8 mouse cellular contexts compared by ENCODE assay signal in genomic region chr4:151108028-151108771, GRCm38 (mm10). TPM values are rescaled to one million over a fixed set of nuclear protein-coding genes. Genes with fewer than 3 reads are reported as not detected.
DNase-seq lines count a peak whose midpoint lies in the region; ATAC-seq and TF ChIP-seq lines count a peak whose summit lies in the region.

No protein-coding gene starts in this region.

- H3K36me3 ChIP-seq in hindbrain, embryonic 11.5 days (ENCODE audit: control insufficient read depth, insufficient read depth, low read length) = no peaks in the 10 kb centered on the region
- H3K36me3 ChIP-seq in lung, embryonic 16.5 days (ENCODE audit: control insufficient read depth, insufficient read depth, low read length) = no peaks in the 10 kb centered on the region
- no peaks in the 10 kb centered on the region for H3K36me3 ChIP-seq in thymus, adult 2 months (ENCODE audit: control insufficient read depth, insufficient read depth, low read length)

- H3K9me3 ChIP-seq in hindbrain, embryonic 11.5 days (ENCODE audit: control insufficient read depth, low read length) = no peaks in the 10 kb centered on the region
- no peaks in the 10 kb centered on the region for H3K9me3 ChIP-seq in lung, embryonic 16.5 days (ENCODE audit: control insufficient read depth, low read length)

- under 1% methylated on average over 75 of the region's 101 CpGs for WGBS in hindbrain, embryonic 11.5 days
- WGBS in lung, embryonic 16.5 days = under 1% methylated on average over 75 of the region's 101 CpGs
- 2% methylated on average over 101 of the region's 101 CpGs for WGBS in thymus, adult 2 months

- ATAC-seq in Patski = peak; percentile 91
- peak; percentile 99 for ATAC-seq in hindbrain, embryonic 11.5 days (ENCODE audit: low FRiP score)
- ATAC-seq in lung, embryonic 16.5 days (ENCODE audit: low read depth) = peak; percentile 100

- TF ChIP-seq CTCF in Patski (IDR thresholded peaks at IDR 0.05) = no peak
- no peak for TF ChIP-seq CTCF in thymus, adult 2 months (IDR thresholded peaks at IDR 0.05; ENCODE audit: borderline replicate concordance, control insufficient read depth, extremely low read depth, insufficient read depth, low read length, poor library complexity)

- peak overlapping the region; percentile 93 for H3K4me2 ChIP-seq in hindbrain, embryonic 11.5 days (replicated peaks; ENCODE audit: low read depth, low read length)
- peak overlapping the region; percentile 92 for H3K4me2 ChIP-seq in lung, embryonic 16.5 days (ENCODE audit: low read depth, low read length)

- peak overlapping the region; percentile 87 for H3K4me3 ChIP-seq in hindbrain, embryonic 11.5 days (ENCODE audit: low read depth, low read length)
- peak overlapping the region; percentile 65 for H3K4me3 ChIP-seq in lung, embryonic 16.5 days (ENCODE audit: low read length)
- peak overlapping the region; percentile 31 for H3K4me3 ChIP-seq in thymus, adult 2 months (ENCODE audit: control insufficient read depth, insufficient read depth, low read length)

- POLR2A ChIA-PET in Patski (lab: Charles Lee) = no interaction called here

- TF ChIP-seq POLR2A in thymus, adult 2 months (IDR thresholded peaks at IDR 0.05; ENCODE audit: control insufficient read depth, extremely low read depth, insufficient read depth, low read length, poor library complexity) = no peak

- CTCF ChIA-PET in Patski (lab: Charles Lee) = interaction anchor here (1.9 kb wide), 1 partner anchor 32 kb away, joined by 5 read pairs; no protein-coding TSS in a partner anchor

- peak overlapping the region; percentile 90 for H3K9ac ChIP-seq in hindbrain, embryonic 11.5 days (ENCODE audit: low read depth, low read length)
- H3K9ac ChIP-seq in lung, embryonic 16.5 days (ENCODE audit: low read length) = peak overlapping the region; percentile 66

- no peaks in the 10 kb centered on the region; the same call in none of the 2 replicates for H3K4me1 ChIP-seq in hindbrain, embryonic 11.5 days (replicated peaks; ENCODE audit: control insufficient read depth, insufficient read depth, low read length)
- peaks cover 13% of the 10 kb centered on the region for H3K4me1 ChIP-seq in lung, embryonic 16.5 days (replicated peaks; ENCODE audit: control insufficient read depth, insufficient read depth, low read length)
- H3K4me1 ChIP-seq in thymus, adult 2 months (replicated peaks; ENCODE audit: control insufficient read depth, insufficient read depth, low read length) = peaks cover 7% of the 10 kb centered on the region

- peak overlapping the region; percentile 93 for H3K27ac ChIP-seq in hindbrain, embryonic 11.5 days (ENCODE audit: low read depth, low read length)
- H3K27ac ChIP-seq in lung, embryonic 16.5 days (ENCODE audit: low read length) = no peak overlapping the region
- no peak overlapping the region for H3K27ac ChIP-seq in thymus, adult 2 months (ENCODE audit: control insufficient read depth, insufficient read depth, low read length)

- in situ Hi-C loops in Patski (cut with MboI; ENCODE audit: low pct_unique_long_range_greater_than_20kb) = no loop called here

- peak; percentile 1 for DNase-seq in Patski (ENCODE audit: low read depth, low spot score)
- peak; percentile 93 for DNase-seq in cerebellum, adult 9-11 months
- peak; percentile 80 to 81 for DNase-seq in frontal cortex, postnatal 14 days (ENCODE audit: low spot score in 2 of 2)
- peak; percentile 95 for DNase-seq in hindbrain, embryonic 11.5 days (ENCODE audit: low spot score)
- peak; percentile 86 to 92 for DNase-seq in layer of hippocampus, postnatal 14 days (ENCODE audit: low spot score in 2 of 2)
- DNase-seq in ovary, postnatal 14 days (ENCODE audit: low spot score) = peak; percentile 90
- DNase-seq in thymus, adult 2 months = peak; percentile 40

- peaks cover 18% of the 10 kb centered on the region for H3K27me3 ChIP-seq in Patski
- H3K27me3 ChIP-seq in hindbrain, embryonic 11.5 days (ENCODE audit: control insufficient read depth, insufficient read depth, low read length) = peaks cover 3% of the 10 kb centered on the region
- H3K27me3 ChIP-seq in lung, embryonic 16.5 days (ENCODE audit: control insufficient read depth, insufficient read depth, low read depth, low read length) = peaks cover 48% of the 10 kb centered on the region
- H3K27me3 ChIP-seq in thymus, adult 2 months (ENCODE audit: control insufficient read depth, insufficient read depth, low read length) = peaks cover 3% of the 10 kb centered on the region; the same call in 1 of the 2 replicates

RNA-seq across cellular contexts. Expression of gene Gm13090, which starts 18.8 kb away (rescaled TPM):
- not detected for polyA plus RNA-seq in Patski (2021)
- 0.21 and 0.56 TPM in 2 replicates for polyA plus RNA-seq in hindbrain, embryonic 11.5 days (2014; fragmentation: Nextera tagmentation; extraction: Ambion mirVana)
- not detected for total RNA-seq in layer of hippocampus, postnatal 14 days (2021)
- not detected in 2 replicates for polyA plus RNA-seq in lung, embryonic 16.5 days (2015; fragmentation: Nextera tagmentation; extraction: Ambion mirVana)
- not detected in 2 replicates for polyA plus RNA-seq in thymus, adult 2 months (2012; rRNA removed)

RNA-seq across cellular contexts. Expression of gene Vamp3, which starts 50.4 kb away (rescaled TPM):
- polyA plus RNA-seq in Patski (2021) = 39.6 TPM
- 80.7 and 103 TPM in 2 replicates for polyA plus RNA-seq in hindbrain, embryonic 11.5 days (2014; fragmentation: Nextera tagmentation; extraction: Ambion mirVana)
- total RNA-seq in layer of hippocampus, postnatal 14 days (2021) = 10 to 100 TPM; 38.7 to 40.6 TPM
- 131 and 140 TPM in 2 replicates for polyA plus RNA-seq in lung, embryonic 16.5 days (2015; fragmentation: Nextera tagmentation; extraction: Ambion mirVana)
- 27.2 and 30.9 TPM in 2 replicates for polyA plus RNA-seq in thymus, adult 2 months (2012; rRNA removed)

Comparison
In these comparisons a context has a peak if more than half of its experiments do, and no peak if none do; other contexts are left out.
1. DNase-seq: peak in every context shown above with its lines; median percentile 95 in hindbrain, embryonic 11.5 days; 93 in cerebellum, adult 9-11 months; 90 in ovary, postnatal 14 days; 89 in layer of hippocampus, postnatal 14 days; 80 in frontal cortex, postnatal 14 days; 40 in thymus, adult 2 months; 1 in Patski.
2. H3K4me3 ChIP-seq: peak in every context shown above with its lines; median percentile 87 in hindbrain, embryonic 11.5 days; 65 in lung, embryonic 16.5 days; 31 in thymus, adult 2 months.